Comparison of ENCODE assay signal across 8 mouse cellular contexts in genomic region chr5:111418202-111419120, GRCm38 (mm10). TPM values are rescaled to one million over a fixed set of nuclear protein-coding genes. Genes with fewer than 3 reads are reported as not detected.
DNase-seq lines count a peak whose midpoint lies in the region; ATAC-seq and TF ChIP-seq lines count a peak whose summit lies in the region.

No protein-coding gene starts in this region.

- H3K9ac ChIP-seq in liver, embryonic 11.5 days (ENCODE audit: low read depth, low read length) = no peak overlapping the region; the same call in 1 of the 2 replicates

- H3K4me2 ChIP-seq in liver, embryonic 11.5 days = peak overlapping the region; percentile 79

- H3K27ac ChIP-seq in embryonic facial prominence, embryonic 10.5 days (replicated peaks) = peak overlapping the region; percentile 99
- H3K27ac ChIP-seq in liver, embryonic 11.5 days (ENCODE audit: low read depth, low read length) = no peak overlapping the region

- no peak for ATAC-seq in liver, embryonic 11.5 days (replicated peaks; ENCODE audit: low FRiP score)
- no peak for ATAC-seq in frontal cortex, adult (ENCODE audit: low TSS enrichment)

- H3K9me3 ChIP-seq in embryonic facial prominence, embryonic 10.5 days = no peaks in the 10 kb centered on the region
- no peaks in the 10 kb centered on the region for H3K9me3 ChIP-seq in liver, embryonic 11.5 days (ENCODE audit: control insufficient read depth, low read length)

- H3K36me3 ChIP-seq in embryonic facial prominence, embryonic 10.5 days (replicated peaks) = peaks cover 51% of the 10 kb centered on the region
- H3K36me3 ChIP-seq in liver, embryonic 11.5 days (ENCODE audit: control insufficient read depth, insufficient read depth, low read length) = no peaks in the 10 kb centered on the region

- DNase-seq in lung, adult 2 months = no peak
- DNase-seq in lung, adult 18-20 months = no peak
- DNase-seq in embryonic facial prominence, embryonic 10.5 days (ENCODE audit: low spot score) = peak; percentile 71
- DNase-seq in heart, postnatal 36 days = peak; percentile 44 to 61
- peak; percentile 56 for DNase-seq in liver, embryonic 11.5 days (ENCODE audit: low spot score)
- DNase-seq in retina, postnatal 1 day = peak; percentile 73
- DNase-seq in adrenal gland, adult (ENCODE audit: inconsistent age in 2 of 2, low spot score in 1 of 2) = no peak

- H3K27me3 ChIP-seq in embryonic facial prominence, embryonic 10.5 days (replicated peaks; ENCODE audit: low read depth, poor library complexity, severe bottlenecking) = peaks cover 38% of the 10 kb centered on the region
- H3K27me3 ChIP-seq in liver, embryonic 11.5 days (replicated peaks; ENCODE audit: control insufficient read depth, insufficient read depth, low read length) = peaks cover 90% of the 10 kb centered on the region

- TF ChIP-seq POLR2A in lung, adult 2 months (IDR thresholded peaks at IDR 0.05; ENCODE audit: borderline replicate concordance, extremely low read depth, low read depth, low read length) = no peak

- TF ChIP-seq CTCF in lung, adult 2 months (IDR thresholded peaks at IDR 0.05; ENCODE audit: insufficient read depth, low read length) = no peak

- H3K4me1 ChIP-seq in lung, adult 2 months (ENCODE audit: control insufficient read depth, insufficient read depth, low read length) = 0 out of 2 replicates have a peak, but pooled peaks cover 2% of the 10 kb centered on the region
- peaks cover 87% of the 10 kb centered on the region for H3K4me1 ChIP-seq in embryonic facial prominence, embryonic 10.5 days
- H3K4me1 ChIP-seq in liver, embryonic 11.5 days (replicated peaks; ENCODE audit: control insufficient read depth, insufficient read depth, low read length) = peaks cover 9% of the 10 kb centered on the region

- peak overlapping the region; percentile 75 for H3K4me3 ChIP-seq in lung, adult 2 months (replicated peaks; ENCODE audit: extremely low read depth, low read depth, low read length)
- peak overlapping the region; percentile 99 for H3K4me3 ChIP-seq in embryonic facial prominence, embryonic 10.5 days
- peak overlapping the region; percentile 66 for H3K4me3 ChIP-seq in liver, embryonic 11.5 days (ENCODE audit: low read depth, low read length)

- intact Hi-C loops in heart, postnatal 36 days (cut with DNase I) = loop anchor here (10.0 kb wide), 2 partner anchors 376 to 596 kb away; no protein-coding TSS in a partner anchor

- WGBS in lung, adult 2 months = 20% methylated on average over 63 of the region's 63 CpGs
- under 1% methylated on average over 63 of the region's 63 CpGs for WGBS in embryonic facial prominence, embryonic 10.5 days
- WGBS in liver, embryonic 11.5 days = 2% methylated on average over 62 of the region's 63 CpGs

RNA-seq across cellular contexts. Expression of gene Mn1, which starts 1.3 kb away (rescaled TPM):
- 4.0 and 6.2 TPM in 2 replicates for polyA plus RNA-seq in lung, adult 2 months (2012; rRNA removed)
- polyA plus RNA-seq in embryonic facial prominence, embryonic 10.5 days (2016; fragmentation: Nextera tagmentation; extraction: Ambion mirVana) = 44.3 and 49.5 TPM in 2 replicates
- 10 to 100 TPM; 15.2 to 20.2 TPM for total RNA-seq in heart, postnatal 36 days (2021)
- polyA plus RNA-seq in liver, embryonic 11.5 days (2014; fragmentation: Nextera tagmentation; extraction: Ambion mirVana) = 5.2 and 5.3 TPM in 2 replicates

Comparison
In these comparisons a context has a peak if more than half of its experiments do, and no peak if none do; other contexts are left out.
1. DNase-seq: peak in embryonic facial prominence, embryonic 10.5 days (single experiment), heart, postnatal 36 days (2 of 2), liver, embryonic 11.5 days (single experiment) and retina, postnatal 1 day (single experiment); none in lung, adult 2 months (single experiment), lung, adult 18-20 months (0 of 2) and adrenal gland, adult (0 of 2).
2. Peak in every context shown above with its lines, with median percentiles within 50 percentile points of each other: H3K4me3 ChIP-seq.